Mouse (Mus musculus) left cerebral cortex, adult 18-20 months (tissue): ENCODE measurements around the gene Zswim3. TPM values are rescaled to one million over a fixed set of nuclear protein-coding genes. Genes with fewer than 3 reads are reported as not detected.

Experiments used
- DNase-seq, 2 experiments: peaks; one replicate each; pipeline ENCODE4 v3.0.0; 2021 to 2022; ENCODE audit warnings: low spot score in 2 of 2, mixed read lengths in 1 of 2
- total RNA-seq, 2 experiments: library from RNA; stranded (reverse); gene quantifications; 2 replicates each; pipeline ENCODE4 v1.2.3; 2021

The Zswim3 gene
- total RNA-seq, 2 experiments from 2014 or later: 10.1 to 10.2 TPM

GRCm38 (mm10) chr2:164803921-164804313 is 981 bp upstream of the Zswim3 start:
- no peak for DNase-seq

- no peak for DNase-seq
These were observed 427 bp downstream of the Zswim3 start for GRCm38 (mm10) chr2:164805332-164805718.

DNA sequence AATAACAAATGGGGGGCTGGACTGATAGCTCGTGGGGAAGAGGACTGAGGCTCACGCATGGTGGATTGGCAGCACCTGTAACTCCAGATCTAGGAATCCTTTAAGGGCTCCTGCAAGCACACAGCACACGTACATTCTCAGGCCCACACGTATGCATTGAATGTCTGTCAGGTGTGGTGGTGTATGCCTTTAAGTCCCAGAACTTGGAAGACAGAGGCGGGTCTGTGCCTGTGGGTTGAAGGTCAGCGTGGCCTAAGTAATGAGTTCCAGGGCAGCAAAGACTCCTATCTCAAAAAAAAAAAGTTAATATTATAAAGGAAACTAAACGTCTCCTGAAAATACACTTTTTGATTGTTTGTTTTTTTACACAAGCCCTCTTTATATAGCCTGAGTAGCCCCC is 1.7 kb downstream of the Zswim3 start:
- DNase-seq: no peak

- DNase-seq: no peak
These were observed 8.7 kb downstream of the Zswim3 start for GRCm38 (mm10) chr2:164813557-164813956.

- DNase-seq: no peak
These were observed 10.4 kb downstream of the Zswim3 start for GRCm38 (mm10) chr2:164815348-164815747.

DNA sequence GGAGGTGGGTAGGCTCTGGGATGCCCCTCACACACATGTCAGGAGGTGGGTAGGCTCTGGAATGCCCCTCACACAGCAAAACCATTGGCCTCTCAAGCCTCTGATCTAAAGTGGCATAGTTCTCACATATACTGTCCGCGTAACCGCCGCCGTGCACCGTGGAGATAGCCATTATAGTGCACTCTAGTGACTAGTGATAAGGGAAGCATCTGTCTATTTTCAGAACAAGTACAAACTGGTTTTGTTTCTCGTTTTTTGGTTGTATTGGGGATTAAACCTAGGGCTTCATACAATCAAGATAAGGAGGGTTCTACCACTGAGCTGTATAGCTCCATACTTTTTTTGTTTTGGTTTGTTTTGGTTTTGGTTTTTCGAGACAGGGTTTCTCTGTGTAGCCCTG is 10.9 kb downstream of the Zswim3 start:
- DNase-seq: no peak

- DNase-seq: no peak
These were observed 12.3 kb downstream of the Zswim3 start for GRCm38 (mm10) chr2:164817206-164817605.

GRCm38 (mm10) chr2:164817703-164818102 is 12.8 kb downstream of the Zswim3 start:
- no peak for DNase-seq

DNA sequence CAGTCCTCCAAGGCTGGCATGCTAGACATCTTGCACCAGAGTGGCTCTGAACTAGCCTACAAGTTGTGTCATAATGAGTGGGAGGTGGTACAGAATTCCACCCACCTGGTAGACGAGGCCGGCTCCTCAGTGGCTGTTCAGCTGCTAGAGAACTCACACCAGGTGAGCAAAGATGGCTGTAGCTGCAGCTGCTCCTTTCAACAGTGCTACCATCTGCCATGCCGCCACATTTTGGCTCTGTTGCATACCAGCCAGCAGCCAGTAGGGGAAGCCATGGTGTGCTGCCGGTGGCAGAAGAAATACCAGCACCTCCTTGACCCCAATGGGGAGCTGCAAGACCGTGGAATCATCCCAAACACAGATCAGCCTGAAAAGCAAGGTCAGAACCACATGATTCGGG is 16.2 kb downstream of the Zswim3 start:
- DNase-seq: peak in 1 of 2 experiments; percentile 17

GRCm38 (mm10) chr2:164822636-164823165 is 17.8 kb downstream of the Zswim3 start, which contains the start of gene Zswim1:
Gene Zswim1 (plus strand): TSS chr2:164822686.
- DNase-seq: peak; percentile 100

- DNase-seq: peak; percentile 23 to 39
These were observed 18.3 kb downstream of the Zswim3 start for GRCm38 (mm10) chr2:164823181-164823585.

- no peak for DNase-seq
These were observed 19.1 kb downstream of the Zswim3 start for GRCm38 (mm10) chr2:164823969-164824368.

GRCm38 (mm10) chr2:164825521-164825920 is 20.6 kb downstream of the Zswim3 start:
- DNase-seq: no peak

- DNase-seq: no peak
These were observed 22.4 kb downstream of the Zswim3 start for GRCm38 (mm10) chr2:164827146-164827850.

DNA sequence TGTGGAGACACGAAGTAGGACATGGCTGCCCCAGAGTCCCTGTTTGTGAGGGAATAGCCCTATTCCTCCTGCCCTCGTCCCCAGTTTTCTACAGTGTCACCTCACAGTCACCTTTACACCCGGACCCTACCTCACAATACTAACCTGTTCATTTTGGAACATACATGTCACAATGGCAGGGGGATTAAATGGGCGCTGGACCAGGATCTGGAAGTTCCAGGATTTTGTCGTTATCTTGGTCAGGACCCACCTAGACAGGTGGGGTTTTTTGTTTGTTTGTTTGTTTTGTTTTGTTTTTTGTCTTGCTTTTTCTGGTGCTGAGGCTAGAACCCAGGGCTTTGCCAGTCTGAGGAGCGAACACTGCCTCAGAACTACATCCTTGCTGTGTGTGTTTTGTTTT is 23.5 kb downstream of the Zswim3 start, which contains the start of gene Spata25:
Gene Spata25 (minus strand): TSS at position 101 of the 400 bp plus-strand sequence.
- no peak for DNase-seq

DNA sequence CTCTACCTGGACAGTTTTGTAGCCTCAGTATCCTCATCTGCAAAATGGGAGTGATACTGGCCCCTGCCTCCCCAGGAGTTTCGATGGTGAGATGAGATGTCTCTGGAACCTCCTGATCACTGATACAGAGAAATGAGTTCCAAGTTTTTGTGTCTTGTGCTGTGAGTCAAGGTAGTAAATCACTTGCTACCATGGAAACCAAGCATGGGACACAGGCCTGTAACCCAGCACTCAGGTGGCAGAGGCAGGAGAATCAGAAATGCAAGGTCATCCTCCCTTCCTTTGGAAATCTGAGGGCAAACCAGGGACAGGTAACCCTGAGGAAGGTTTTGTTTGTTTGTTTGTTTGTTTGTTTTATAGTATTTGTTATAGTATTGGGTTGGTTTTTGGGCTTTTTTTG is 24.2 kb downstream of the Zswim3 start:
- DNase-seq: no peak

- no peak for DNase-seq
These were observed 26.1 kb downstream of the Zswim3 start for GRCm38 (mm10) chr2:164831029-164831428.

GRCm38 (mm10) chr2:164832032-164832747 is 27.3 kb downstream of the Zswim3 start:
- DNase-seq: no peak

DNA sequence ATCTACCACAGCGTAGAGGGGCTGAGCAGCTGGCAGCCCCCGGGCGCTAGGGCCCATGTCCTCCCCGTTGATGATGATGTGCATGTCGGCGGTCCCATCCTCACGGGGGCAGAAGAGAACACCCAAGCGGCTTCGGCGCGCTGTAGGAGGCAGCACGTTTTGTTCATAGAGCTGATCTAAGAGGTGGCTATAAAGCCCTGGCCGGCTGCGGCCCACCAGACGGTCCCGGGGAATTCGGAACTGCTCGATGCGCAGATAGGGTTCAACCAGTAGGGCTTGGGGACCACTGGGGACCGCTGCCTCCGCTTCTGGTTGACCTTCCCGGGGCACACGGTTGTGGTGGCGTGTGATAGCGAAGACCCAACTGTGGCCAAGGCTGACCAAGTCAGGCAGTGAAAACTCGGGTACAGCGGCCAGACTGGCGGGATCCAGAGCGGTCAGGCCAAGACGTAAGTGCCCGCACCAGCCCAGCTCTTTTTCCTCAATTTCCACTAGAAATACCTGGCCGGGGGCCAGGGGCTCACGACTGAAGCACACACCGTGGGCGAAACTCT is 27.9 kb downstream of the Zswim3 start, which contains the start of gene Ctsa:
Gene Ctsa (plus strand): TSS at position 126 of the 554 bp plus-strand sequence.
- DNase-seq: peak; percentile 74 to 76

DNA sequence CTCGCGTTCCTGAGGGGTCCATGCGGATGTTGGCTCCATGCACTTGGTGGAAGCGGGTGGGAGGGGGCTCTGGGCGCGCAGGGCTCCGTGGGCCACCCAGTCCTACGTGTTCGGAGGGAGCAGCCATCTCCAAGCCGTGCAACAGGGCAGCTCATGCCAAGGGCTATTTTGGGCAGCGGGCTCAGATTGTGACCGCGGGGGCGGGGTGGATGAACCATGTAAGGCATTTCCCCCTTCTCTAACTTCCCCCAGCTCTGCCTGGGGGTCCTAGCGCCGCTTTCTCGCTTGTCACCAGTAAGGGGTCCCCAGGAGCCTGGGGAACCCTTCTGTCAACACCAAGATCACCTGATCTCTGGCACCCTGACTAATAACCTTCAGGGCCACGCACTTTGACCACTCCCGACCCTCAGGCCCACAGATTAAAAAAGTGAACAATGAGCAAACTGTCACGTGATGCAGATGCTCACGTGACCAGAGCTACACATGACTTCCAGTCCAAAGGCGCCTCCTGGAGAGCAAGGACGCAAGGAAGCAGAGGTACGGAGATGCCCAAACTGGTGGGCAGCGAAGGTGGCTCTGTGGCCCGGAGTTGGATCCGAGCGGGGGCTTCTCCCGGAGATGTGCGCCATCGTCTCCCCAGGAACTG is 28.5 kb downstream of the Zswim3 start, which contains the start of gene Neurl2:
Gene Neurl2 (minus strand): TSS at position 143 of the 646 bp plus-strand sequence.
- peak; percentile 87 to 88 for DNase-seq

DNA sequence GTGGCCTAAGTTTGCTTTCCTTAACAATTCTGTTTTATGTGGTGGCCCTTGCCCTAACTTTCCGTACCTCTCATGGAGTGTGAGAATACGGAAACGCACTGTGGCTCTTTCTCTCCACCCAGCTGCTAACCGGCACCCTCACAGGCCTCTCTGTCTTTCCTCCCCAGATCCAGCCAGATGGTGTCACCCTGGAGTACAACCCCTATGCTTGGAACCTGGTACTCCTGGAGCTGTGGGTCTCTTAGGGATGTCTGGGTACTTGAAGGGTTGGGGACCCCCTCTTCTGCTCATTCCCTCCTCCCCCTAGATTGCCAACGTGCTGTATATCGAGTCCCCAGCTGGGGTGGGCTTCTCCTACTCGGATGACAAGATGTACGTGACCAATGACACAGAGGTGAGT is 29.6 kb downstream of the Zswim3 start:
- no peak for DNase-seq
